Mouse (Mus musculus) fibroblast of lung, adult 2 months (primary cell): ENCODE results near the gene Sox10.

Experiments
- DNase-seq: peaks from one replicate; pipeline ENCODE4 v3.0.0-alpha.2; 2011; ENCODE audit warnings: low read depth

Gene Sox10

DNA sequence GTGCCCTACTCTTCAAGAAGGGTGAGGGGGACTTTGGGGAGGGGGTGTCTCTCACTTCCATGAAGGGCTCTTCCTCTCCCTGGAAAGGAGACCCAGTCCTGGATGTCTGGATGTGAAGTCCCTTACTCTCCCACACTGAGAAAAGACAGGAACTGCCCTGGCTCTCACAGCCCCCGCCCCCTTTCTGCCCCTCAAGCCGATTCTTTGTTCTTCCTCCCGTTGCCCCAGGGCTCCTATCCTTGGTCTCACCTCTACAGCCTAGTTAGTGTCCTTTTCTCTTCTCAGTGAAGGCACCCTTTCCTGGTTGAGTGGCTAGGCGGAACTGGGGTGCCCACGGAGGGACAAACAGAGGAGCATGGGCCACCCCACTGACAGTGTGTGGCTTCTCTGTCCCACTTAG lies at the start of gene Sox10:
Gene Sox10 (minus strand): TSS at position 101 of the 400 bp plus-strand sequence.
- no peak for DNase-seq

DNA sequence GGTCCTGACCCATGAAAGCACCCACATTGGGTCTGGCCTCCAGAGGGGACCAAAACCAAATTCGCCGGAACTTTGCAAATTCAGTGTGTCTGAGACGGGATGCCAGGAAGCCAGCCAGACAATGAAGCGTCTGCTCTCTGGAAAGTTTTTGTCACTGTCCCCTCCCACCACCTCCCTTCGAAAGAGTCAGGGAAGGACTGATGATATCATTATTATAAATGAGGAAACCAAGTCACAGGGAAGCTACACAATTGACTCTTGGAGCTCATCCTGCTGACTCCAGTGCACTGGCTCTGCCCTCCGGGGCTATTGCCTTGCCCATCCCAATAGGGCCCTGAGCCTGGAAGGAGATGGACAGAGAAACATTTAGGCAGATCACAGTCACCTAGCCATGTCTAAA lies 48.6 kb upstream of the Sox10 start:
- no peak for DNase-seq

DNA sequence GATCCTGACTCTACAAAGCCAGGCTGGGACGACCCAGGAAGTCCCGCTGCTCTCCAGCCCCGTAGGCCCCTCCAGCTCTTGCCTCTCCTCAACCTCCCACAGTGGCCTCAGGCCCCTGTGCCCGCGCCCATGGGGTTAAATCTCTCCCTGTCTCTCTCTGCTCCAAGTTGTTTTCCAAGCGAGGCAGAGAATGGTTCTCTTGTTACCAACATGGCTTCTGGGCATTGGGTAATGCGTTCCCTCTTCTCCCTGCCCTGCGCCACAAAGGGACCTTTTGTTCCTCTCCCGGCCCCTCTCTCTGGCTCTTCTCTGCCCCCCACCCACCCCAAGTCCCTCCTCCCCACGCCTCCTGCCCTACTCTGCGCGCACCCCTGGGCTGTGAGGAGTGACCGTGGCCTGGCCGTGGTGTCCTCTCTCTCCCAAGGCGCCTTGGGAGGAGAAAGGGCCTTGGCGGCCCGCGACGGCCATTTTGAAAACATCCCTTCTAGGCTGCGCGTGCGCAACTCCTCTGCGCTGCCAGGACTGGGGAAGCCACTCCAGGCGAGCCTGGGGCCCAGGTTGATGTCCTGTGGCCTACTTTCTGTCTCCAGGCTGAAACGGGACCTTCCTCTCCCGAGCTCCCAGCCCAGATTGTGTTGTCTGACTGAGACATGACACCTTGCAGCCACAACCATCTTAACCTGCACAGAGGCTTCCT lies 47.9 kb upstream of the Sox10 start:
- DNase-seq: no peak

DNA sequence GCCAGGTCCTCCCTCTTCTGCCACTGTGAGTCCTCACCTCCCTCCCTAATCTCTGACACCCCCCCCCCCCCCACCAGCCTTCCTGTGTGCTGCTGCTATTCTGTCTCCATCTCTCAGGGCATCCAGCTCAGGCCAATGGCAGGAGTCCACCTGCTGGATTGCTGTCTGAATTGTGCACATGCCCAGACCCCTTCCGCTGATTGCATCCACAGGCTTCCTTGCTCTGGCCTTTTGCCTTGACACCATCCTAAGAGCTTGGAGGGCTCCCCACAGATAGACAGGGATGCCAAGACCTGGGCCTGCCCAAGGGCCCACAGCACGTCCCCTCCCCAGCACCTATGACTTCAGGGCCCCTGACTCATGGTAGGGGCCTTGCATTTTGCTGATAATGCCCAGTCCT lies 45.3 kb upstream of the Sox10 start:
- no peak for DNase-seq

DNA sequence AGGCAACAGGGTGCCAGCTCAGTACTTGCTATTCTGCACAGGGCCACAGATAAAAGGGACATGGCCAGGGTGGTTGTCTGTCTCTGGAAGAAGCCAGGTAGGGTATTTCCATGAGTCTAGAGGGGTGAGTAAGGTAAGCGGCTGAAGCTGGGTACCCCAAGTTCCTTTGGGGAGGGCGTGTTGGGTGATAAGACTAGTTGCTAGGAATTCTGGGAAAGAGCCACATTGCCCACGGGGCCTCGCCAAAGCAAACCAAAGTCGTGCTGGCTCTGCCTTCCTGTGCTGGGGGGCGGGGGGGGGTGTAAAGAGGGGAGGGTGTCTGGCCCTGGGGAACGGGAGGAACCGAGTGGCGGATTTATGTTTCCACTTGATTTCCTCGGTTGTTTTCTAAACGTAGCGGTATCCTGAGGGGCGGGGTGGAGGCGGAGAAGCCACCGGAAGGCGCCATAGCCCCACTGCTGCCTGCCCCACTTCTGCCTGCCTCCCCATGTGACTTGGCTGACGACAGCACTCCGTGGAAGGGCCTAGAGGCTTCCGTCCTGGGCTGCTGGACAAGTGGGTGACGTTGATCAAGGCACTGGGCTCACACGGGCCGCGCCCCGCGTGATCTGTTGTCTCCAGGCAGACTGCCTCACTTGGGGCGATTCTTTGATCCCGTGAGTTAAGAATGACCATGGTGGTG lies 43.9 kb upstream of the Sox10 start:
- no peak for DNase-seq

DNA sequence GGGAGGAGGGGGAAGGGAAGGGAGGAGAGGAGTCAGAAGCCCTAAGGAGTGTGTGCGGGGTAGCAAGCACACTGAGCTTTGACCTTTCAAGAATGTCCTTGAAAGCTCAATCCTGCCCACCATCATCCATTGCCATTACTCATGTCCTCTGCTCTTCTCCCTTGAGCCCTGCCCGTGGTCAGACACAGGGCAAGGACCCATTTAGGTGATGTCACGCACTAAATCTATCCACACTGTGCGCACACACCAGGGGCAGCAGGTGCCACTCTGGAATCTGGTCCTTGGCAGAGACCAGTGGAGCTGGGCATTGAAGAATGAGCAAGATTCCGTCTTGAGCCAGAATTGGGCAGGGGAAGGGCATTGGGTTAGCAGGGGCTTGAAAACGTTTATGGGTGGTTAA lies 43.2 kb upstream of the Sox10 start:
- DNase-seq: no peak

DNA sequence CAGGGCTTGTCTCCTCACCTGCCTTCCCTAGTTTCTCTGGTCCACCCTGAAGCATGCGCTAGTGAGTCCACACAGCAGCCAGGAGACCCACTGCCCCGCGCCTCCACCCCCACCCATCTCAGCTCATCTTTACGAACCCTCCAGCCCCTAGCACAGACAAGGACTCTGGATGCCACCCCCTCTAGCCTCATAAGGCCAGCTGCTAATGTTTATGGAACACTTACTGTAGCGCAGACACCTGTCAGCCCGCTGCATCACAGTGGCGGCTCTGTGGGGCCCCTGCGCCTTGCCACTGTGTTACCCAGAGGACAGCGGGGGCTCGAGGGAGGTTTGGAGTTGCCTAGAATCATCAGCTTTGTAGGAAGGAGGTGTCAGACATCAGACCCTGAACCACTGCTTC lies 37.5 kb upstream of the Sox10 start:
- no peak for DNase-seq

DNA sequence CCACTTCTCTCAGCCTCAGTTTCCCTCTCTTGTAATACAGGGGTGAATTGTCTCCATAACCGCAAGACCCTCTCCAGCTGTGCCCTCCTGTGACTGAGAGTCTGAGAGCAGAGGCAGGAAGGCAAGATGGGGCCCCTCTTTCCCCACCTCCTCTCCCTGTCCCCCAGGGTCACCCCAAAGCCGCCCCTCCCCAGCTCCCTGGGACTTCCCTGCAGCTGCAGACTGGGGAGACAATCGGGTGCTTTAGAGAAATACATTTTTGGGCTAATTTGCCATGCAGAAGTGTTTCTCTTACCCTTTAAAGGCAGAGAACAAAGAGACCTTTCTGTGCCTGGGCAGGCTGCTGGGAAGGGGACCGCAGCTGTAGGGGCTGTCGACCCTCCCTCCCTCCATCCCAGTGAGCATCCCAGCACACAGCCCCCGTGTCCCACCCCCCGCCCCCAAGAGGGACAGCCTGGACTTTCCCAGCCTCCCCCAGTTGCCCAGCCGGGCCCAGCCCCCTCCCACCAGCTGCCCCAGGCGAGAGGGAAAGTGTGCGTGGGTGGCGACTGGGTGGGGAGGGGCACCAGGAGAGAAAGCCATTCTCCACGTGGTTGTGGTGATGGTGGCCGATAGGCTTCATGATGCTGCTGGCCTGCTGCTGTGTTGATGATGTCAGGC lies 36.6 kb upstream of the Sox10 start:
- DNase-seq: no peak

DNA sequence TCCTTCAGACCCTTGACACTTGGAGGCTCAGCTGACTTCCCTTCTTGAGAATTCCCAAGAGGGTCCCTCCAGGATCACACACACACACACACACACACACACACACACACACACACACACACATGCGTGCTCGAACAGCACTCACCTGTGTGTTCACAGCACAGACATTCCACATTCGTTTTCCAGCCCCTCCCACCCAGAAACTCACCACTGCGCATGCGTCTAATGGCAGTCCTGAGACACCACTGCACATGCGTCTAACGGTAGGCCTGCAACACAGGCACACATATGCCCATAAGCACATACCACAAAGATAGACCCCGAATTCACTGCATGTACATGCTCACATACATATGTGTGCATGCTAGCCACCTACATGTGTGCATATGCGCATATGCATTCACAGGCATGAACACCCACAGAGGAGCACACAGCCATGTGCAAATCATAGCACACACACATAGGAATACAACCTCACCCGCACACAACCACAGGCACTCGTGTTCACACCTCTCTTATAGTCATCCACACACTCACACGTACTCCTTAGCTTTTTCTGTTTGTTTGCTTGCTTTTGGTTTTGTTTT lies 34.4 kb upstream of the Sox10 start:
- DNase-seq: no peak

DNA sequence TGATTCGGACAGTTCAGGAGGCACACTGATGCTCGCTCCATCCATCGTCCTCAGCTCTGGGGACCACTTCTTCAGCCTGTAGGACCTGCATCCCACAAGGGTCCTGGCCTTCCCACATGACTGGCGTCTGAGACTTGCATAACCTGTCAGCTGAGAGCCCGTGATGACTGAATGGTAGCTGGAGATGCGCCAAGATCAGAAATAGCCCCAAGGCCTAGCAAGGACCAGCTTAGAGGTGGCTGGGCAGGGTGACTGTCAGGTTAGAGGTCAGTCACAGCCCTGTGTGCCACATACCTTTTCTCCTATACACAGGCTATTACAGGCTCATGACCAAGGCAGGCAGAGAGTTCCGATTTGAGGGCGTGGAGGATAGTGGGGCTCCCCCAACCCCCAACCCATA lies 30.5 kb upstream of the Sox10 start:
- no peak for DNase-seq

DNA sequence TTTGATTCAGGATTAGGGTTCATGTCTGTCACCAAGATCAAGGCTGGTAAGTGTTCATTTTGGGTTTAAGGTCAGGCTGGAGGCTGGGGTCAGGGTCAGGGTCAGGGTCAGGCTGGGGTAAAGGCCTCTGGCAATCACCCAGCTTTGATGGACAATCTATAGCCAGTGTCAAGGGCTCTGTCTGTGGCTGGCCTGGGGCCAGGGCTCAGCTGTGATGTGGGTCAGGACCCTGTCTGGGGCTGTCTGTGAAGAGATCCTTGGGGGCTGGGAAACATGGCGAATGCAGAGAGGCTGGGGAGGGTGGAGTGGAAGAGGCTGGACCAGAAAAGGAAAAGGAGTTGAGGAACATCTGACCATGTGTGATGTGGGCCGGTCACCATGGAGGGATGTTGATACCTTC lies 29.9 kb upstream of the Sox10 start:
- no peak for DNase-seq

DNA sequence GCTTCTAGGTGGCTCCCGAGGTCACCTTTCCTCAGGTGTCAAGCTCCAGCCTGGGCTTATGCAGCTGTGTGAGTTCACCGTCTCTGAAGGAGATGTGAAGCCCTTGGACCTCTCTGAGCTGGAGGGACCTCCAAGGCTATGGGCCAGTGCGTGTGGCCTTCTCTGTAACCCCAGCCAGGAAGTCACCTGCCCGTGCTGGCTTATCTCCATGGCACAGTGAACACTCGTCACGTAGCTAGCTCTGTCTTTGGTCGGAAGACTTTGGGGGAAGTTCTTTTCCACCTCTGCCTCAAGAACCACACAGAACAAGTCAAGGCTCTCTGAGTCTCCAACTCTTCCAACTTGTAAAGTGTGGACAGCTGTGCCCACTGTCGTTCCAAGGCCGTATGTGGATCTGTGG lies 29.0 kb upstream of the Sox10 start:
- DNase-seq: no peak

DNA sequence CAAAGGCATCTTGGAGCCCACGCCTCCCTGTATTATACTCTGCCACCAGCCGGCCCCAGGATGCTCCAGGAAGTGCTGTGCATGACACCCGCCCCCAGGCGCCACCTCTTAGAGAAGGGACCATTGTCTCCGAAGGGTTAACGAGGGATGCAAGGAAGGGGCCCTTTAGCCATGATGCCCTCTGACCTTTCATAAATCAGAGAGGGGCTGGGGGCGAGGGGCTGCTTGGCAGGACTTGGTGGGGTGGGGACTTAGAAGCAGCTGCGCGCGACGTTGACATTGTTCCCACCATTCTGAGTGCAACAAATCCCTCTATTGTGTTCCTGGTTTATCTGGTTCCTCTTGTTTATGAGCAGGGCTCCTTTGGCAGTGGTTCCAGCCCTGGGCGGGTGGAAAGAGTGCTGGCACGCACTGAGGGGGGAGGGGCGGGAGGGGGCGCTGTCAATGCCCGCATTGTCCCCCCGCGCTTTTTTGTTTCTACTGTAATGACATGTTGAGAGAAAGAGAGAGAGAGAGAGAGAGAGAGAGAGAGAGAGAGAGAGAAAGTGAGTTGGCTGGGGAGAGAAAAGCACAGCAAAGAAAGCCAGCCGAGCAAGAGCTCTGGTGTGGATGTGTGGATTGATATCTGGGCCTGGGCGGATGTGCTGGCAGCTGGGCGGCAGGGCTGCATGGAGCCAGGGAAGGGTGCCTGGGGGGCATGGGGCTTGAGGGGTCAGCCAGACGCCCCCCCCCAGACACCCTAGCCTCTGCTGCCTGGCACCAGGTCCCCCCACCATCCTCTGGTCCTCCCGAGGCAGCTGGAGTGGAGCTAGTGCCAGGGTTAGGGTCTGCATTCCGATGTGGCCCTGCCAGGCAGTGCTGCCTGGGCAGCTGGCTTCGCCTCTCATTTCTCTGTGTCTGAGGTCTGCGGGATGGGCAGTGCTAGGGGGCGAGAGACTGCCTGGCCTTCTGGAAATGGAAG lies 28.1 kb upstream of the Sox10 start:
- peak; percentile 17 for DNase-seq

DNA sequence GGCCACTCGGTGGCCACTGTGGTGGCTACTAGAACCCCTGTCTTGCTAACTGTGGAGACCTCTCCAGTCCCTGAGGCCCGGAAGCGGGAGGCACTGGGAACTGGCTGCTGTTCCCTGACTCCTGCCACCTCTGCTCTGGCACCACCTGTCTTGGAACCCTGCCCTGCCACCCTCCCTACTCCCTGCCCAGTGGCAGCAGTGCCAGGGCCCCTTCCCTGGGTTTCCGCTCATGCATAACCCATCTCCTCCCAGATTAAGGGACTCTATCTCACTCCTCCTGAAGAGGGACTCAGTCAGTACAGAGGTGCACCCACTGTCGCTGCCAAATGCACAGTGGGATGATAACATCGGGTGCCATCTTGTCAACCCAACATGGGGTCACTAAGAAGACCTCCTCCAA lies 27.4 kb upstream of the Sox10 start:
- DNase-seq: no peak

DNA sequence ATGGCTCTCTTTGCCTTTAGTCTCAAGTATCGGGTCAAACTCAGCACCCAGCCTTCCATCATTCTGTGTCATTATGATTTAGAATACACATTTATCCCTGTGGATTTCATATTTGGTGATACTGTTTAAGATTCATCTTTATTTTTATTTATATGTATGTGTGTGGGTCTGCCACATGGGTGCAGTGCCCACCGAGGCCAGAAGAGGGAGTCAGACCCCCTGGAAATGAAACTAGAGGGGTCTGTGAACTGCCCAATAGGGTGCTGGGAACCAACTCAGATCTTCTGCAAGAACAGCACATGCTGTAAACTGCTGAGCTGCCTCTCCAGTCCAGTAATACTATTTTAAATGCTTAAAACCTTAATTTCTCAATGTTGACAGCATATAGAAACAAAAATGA lies 26.4 kb upstream of the Sox10 start:
- DNase-seq: no peak

DNA sequence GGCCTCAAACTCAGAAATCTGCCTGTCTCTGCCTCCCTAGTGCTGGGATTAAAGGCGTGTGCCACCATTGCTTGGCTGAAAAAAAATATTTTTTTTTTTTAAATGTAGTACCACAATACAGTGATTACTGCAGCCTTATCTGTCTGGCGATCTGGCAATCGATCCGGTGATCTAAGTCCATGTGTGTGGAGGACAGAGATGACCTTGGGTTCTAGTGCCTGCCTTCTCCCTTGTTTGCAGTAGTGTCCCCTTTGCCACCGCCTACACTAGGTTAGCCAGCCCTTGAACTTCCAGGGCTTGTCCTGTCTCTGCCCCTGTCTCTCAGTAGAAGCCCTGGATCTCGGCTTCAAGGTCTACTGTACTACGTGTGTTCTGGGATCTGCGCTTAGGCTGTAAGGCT lies 22.8 kb upstream of the Sox10 start:
- no peak for DNase-seq

DNA sequence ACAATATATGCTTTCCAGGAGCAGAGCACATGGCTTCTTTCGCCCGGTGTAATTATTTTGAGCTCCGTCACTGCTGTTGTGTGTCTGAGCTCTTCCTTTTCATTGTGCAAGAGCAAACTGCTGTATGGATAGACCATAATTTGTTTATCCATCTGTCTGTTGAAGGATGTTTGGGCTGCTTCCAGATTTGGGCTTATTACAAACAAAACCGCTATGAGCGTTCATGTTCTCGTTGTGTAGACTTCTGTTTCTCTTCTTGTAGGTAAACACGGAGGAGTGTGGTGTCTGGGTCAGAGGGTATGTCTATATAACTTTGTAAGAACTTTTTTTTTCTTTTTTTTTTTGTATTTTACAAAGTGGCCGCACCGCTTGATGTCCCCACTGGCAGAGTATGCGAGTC lies 20.2 kb upstream of the Sox10 start:
- DNase-seq: no peak

DNA sequence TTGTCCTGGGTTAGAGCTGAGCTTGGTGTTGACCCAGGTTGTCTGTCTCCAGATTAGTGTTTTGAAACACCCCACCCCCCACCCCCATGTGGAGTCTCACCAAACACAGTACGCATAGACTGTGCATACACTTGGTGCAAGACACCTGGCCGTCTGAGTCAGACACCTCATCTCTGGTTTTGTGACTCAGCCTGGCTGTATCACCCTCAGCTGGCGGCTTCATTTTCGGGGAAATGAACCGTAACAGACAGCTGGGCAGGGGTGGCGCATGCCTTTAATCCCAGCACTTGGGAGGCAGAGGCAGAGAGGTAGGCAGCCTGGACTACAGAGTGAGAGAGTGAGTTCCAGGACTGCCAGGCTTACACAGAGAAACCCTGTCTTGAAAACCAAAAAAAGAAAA lies 11.9 kb upstream of the Sox10 start:
- no peak for DNase-seq

DNA sequence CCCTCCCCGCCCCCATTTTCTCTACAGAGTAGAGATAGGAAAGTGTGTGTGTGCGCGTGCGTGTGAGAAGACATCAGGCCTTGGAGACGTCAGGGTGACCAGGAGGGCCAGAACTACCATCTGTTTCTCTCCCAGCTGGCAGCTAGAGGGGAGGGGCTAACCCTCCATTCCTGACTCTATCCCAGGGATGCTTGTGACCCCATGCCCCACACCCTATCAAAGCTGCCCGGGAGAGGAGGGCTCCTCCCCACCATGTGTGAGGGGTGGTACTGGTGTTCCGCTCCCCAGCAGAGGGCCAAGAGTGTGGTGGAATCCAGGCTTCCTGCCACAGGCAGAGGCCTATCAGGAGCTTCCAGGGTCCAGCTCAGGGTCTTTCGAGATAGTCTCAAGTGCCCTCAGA lies 1.7 kb upstream of the Sox10 start:
- DNase-seq: no peak

DNA sequence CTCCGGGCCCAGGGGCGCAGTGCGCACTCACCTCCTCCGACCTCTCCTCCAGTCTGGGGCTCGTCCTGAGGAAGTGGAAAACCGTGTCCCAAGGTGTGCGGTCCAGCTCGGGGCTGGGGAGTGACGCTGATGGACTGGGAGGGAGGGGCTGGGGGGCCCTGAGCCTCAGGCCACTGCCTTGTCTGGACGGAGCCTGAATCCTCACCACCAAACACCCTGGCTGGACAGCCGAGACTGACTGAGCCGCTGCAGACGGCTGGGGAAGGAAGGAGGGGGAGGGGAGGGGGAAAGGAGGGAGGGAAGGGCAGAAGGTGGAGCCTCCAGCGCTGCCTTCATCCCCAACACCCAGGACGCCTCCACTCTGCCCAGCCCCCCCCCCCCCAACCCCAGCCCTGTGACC lies 789 bp downstream of the Sox10 start:
- DNase-seq: no peak

DNA sequence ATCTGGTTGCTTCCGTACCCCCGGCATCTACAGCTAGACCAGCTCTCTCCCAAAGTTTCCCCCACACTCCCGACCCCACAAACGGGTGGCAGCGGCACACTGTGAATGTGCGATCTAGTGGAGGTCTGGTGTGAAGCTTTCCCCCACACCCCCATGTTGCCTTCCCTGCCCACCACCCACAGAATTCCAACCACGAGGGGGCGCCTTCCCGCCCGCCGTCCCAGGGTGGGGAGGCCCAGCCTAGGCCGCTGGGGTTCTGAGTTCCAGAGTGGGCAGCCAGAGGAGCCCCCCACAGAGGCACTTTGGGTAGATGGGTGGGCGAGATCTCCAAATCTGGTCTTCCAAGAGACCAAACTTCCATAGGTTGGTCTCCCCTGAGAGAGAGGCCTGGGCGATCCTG lies 2.2 kb downstream of the Sox10 start:
- no peak for DNase-seq

DNA sequence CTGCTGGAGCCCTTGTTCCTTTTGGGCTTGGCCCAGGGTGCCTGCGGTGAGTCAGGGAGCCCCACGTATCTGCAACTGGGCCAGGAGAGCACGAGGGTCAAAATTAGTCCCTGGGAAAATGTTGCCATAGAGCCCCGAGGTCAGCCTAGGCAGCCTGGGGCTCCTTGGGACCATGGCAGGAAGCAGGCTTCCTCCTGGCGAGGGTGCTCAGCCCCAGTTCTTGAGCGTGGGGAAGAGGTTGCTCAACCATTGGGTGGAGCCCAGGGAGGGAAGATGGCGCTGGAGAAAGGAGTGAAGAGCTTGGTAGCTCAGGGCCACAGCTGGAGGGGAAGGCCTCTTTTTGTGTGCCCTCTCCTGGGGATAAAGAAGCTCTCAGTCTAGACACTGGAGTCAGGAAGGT lies 2.7 kb downstream of the Sox10 start:
- DNase-seq: no peak
